Mouse (Mus musculus) midbrain, embryonic 10.5 days (tissue): ENCODE results near the gene Olfr643. TPM values are rescaled to one million over a fixed set of nuclear protein-coding genes. Genes with fewer than 3 reads are reported as not detected.
"Not testable (repeated sequence)": the region's sequence is repeated elsewhere in the genome, so short reads cannot be mapped to it uniquely, and the experiment has no call there.

Source experiments
- DNase-seq: peaks from one replicate; pipeline ENCODE4 v3.0.0-alpha.2; 2017; ENCODE audit warnings: low spot score
- H3K27ac ChIP-seq: fragments of 300-500 bp; sonication (generic); replicated peaks from 2 replicates; pipeline ENCODE4 v1.5.1; 2016; ENCODE audit warnings: mild to moderate bottlenecking
- H3K27me3 ChIP-seq: fragments of 300-500 bp; sonication (generic); 2 replicates; pipeline ENCODE4 v1.6.1; 2016; ENCODE audit warnings: low read depth, mild to moderate bottlenecking; ENCODE audit not compliant: poor library complexity, severe bottlenecking
- H3K36me3 ChIP-seq: fragments of 300-500 bp; sonication (generic); 2 replicates; pipeline ENCODE4 v1.6.1; 2016; ENCODE audit warnings: mild to moderate bottlenecking, moderate library complexity
- H3K4me1 ChIP-seq: fragments of 300-500 bp; sonication (generic); 2 replicates; pipeline ENCODE4 v1.6.1; 2016
- H3K4me3 ChIP-seq: fragments of 300-500 bp; sonication (generic); 2 replicates; pipeline ENCODE4 v1.5.1; 2016; ENCODE audit warnings: mild to moderate bottlenecking, moderate library complexity
- H3K9me3 ChIP-seq: fragments of 300-500 bp; sonication (generic); replicated peaks from 2 replicates; pipeline ENCODE4 v1.6.1; 2016; ENCODE audit warnings: mild to moderate bottlenecking
- WGBS: fragments of 180-500 bp; shearing (Covaris S2); methylation state at CpG from one replicate; pipeline ENCODE4 v1.1.7; 2016; 5-methylcytosine and 5-hydroxymethylcytosine counted together
- polyA plus RNA-seq: library from polyadenylated mRNA; unstranded; fragments of >200 nt; fragmentation: Nextera tagmentation; extraction: Ambion mirVana; gene quantifications from 2 replicates; pipeline ENCODE4 v1.2.1, GENCODE M21; 2016

Olfr643 gene
- polyA plus RNA-seq, 1 experiment from 2014 or later: not detected

DNA sequence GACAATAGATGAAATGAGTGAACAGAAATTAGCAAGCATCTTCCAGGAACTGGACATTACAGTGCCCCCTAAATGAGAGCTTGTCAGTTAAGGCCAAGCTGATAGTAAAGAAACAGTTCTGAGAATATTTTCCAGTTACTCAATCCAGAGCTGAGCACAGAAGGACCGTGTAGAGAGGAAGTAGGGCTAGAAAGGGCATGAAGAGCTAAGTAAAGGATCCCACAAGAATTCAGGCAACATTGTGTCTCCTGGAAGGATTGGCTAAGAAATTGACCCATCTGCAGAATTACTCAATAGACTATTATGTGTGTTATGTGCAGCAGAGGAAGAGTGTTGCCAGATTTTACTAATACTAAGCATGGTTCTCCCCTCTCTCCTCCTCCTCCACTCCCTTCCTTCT, 165.4 kb downstream of the Olfr643 start:
- H3K9me3 ChIP-seq: no peaks in the 10 kb centered on the region
- no peak for DNase-seq
- 76% methylated on average over 1 of the region's 1 CpGs for WGBS
- no peaks in the 10 kb centered on the region for H3K36me3 ChIP-seq
- no peak overlapping the region for H3K27ac ChIP-seq
- H3K4me1 ChIP-seq: no peaks in the 10 kb centered on the region
- H3K4me3 ChIP-seq: no peak overlapping the region
- H3K27me3 ChIP-seq: no peaks in the 10 kb centered on the region

DNA sequence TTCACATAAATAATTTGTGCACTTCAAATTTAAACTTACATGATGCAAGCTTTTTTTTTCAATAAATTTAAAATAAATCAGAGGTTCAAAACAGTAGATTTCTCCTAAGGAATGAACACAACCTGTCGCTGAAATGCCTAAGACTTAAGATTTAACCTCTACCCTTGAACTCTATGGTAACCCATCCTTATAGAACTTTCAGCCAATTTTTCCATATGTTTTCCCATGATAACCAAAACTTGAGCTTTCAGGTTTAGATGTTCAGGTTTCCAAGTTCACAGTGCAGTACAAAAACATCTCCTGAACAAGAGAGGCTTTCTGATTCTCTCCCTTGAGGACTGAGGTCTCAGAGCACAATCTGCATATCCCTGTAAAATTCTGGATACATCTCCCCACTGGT, 166.4 kb downstream of the Olfr643 start, which contains the start of gene Olfr635:
Gene Olfr635 (plus strand): TSS at position 301 of the 400 bp plus-strand sequence.
- Histone ChIP-seq H3K4me3 (no peak within 1 kb of the TSS), H3K36me3 (no peaks in the 10 kb centered on the region), H3K27ac (no peak within 1 kb of the TSS), H3K9me3 (no peaks in the 10 kb centered on the region), H3K27me3 (no peaks in the 10 kb centered on the region), H3K4me1 (no peaks in the 10 kb centered on the region)
- 80% methylated on average over 1 of the region's 1 CpGs for whole genome bisulfite sequencing
- DNase-seq: no peak

DNA sequence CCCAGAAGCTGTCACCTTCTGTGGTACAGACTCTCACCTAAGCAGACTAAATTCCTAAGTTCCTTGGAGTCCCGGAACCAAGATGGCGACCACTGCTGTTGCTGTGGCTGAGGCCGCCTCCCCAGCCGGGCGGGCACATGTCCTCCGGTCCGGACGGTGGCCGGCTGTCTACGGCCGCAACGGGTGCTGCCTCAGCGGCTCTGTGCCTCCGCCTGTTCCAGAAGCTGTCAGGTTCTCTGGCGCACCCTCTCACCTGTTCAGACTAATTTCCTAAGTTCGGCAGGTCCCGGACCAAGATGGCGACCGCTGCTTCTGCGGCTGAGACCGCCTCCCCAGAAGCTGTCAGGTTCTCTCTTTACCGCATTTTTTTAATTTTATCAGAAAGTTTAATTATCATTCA, 170.3 kb downstream of the Olfr643 start:
- WGBS: 95% methylated on average over 22 of the region's 22 CpGs
- not testable (repeated sequence) for H3K4me1 ChIP-seq, H3K9me3 ChIP-seq, H3K36me3 ChIP-seq, H3K27ac ChIP-seq, H3K4me3 ChIP-seq, DNase-seq, H3K27me3 ChIP-seq

Other genes with a start within 250 kb of the Olfr643 start
- not detected in 2 replicates for gene Olfr64, start 242.9 kb downstream of the Olfr643 start, polyA plus RNA-seq
- not detected in 2 replicates for gene Olfr65, start 233.9 kb downstream of the Olfr643 start, polyA plus RNA-seq
- gene Olfr631, start 208.6 kb downstream of the Olfr643 start, polyA plus RNA-seq: not detected in 2 replicates
- gene Olfr632, start 203.1 kb downstream of the Olfr643 start, polyA plus RNA-seq: not detected in 2 replicates
- not detected in 2 replicates for gene Olfr633, start 193.0 kb downstream of the Olfr643 start, polyA plus RNA-seq
- gene Olfr635, start 166.3 kb downstream of the Olfr643 start, polyA plus RNA-seq: 0.01 and 0.04 TPM in 2 replicates
- not detected in 2 replicates for gene Olfr638, start 138.7 kb downstream of the Olfr643 start, polyA plus RNA-seq
- not detected in 2 replicates for gene Olfr639, start 120.1 kb downstream of the Olfr643 start, polyA plus RNA-seq
- not detected in 2 replicates for gene Olfr640, start 111.8 kb downstream of the Olfr643 start, polyA plus RNA-seq
- not detected in 2 replicates for gene Olfr641, start 102.0 kb downstream of the Olfr643 start, polyA plus RNA-seq
- gene Olfr642, start 84.7 kb downstream of the Olfr643 start, polyA plus RNA-seq: not detected in 2 replicates
- gene 4930516K23Rik, start 76.0 kb downstream of the Olfr643 start, polyA plus RNA-seq: not detected in 2 replicates
- gene Olfr644, start 65.5 kb downstream of the Olfr643 start, polyA plus RNA-seq: not detected in 2 replicates
- not detected in 2 replicates for gene Olfr645, start 51.9 kb downstream of the Olfr643 start, polyA plus RNA-seq
- not detected in 2 replicates for gene Olfr646, start 32.5 kb downstream of the Olfr643 start, polyA plus RNA-seq
- gene Ubqln5, start 7.6 kb downstream of the Olfr643 start, polyA plus RNA-seq: not detected in 2 replicates
- not detected in 2 replicates for gene Ubqln3, start 5.9 kb upstream of the Olfr643 start, polyA plus RNA-seq
- gene Ubqlnl, start 13.2 kb upstream of the Olfr643 start, polyA plus RNA-seq: not detected in 2 replicates
- not detected in 2 replicates for gene Olfm5, start 27.4 kb upstream of the Olfr643 start, polyA plus RNA-seq
- 0.21 and 0.29 TPM in 2 replicates for gene Olfr648, start 46.0 kb upstream of the Olfr643 start, polyA plus RNA-seq
- gene Olfr649, start 58.6 kb upstream of the Olfr643 start, polyA plus RNA-seq: not detected in 2 replicates
- 3.6 and 4.9 TPM in 2 replicates for gene Trim6, start 81.4 kb upstream of the Olfr643 start, polyA plus RNA-seq
- gene Trim34a, start 107.1 kb upstream of the Olfr643 start, polyA plus RNA-seq: 0.44 and 0.93 TPM in 2 replicates
- 0.11 TPM in 1 of 2 replicates, not detected in the other for gene Trim5, start 150.7 kb upstream of the Olfr643 start, polyA plus RNA-seq
- gene Trim12a, start 178.1 kb upstream of the Olfr643 start, polyA plus RNA-seq: 1.2 and 1.8 TPM in 2 replicates
- gene Trim34b, start 192.1 kb upstream of the Olfr643 start, polyA plus RNA-seq: not detected in 2 replicates
- gene Trim12c, start 216.0 kb upstream of the Olfr643 start, polyA plus RNA-seq: 0.41 and 0.46 TPM in 2 replicates
- 0.25 TPM in 1 of 2 replicates, not detected in the other for gene Trim30b, start 232.5 kb upstream of the Olfr643 start, polyA plus RNA-seq